Mouse (Mus musculus) monocyte, adult 5-6 weeks (primary cell): ENCODE results near the gene Tma7. TPM values are rescaled to one million over a fixed set of nuclear protein-coding genes. Genes with fewer than 3 reads are reported as not detected.

Experiments
- ATAC-seq: fragments of 153-309, 156-312 bp; replicated peaks from 2 replicates; pipeline ENCODE4 v1.8.0; 2017; ENCODE audit warnings: mild to moderate bottlenecking; ENCODE audit not compliant: low TSS enrichment, insufficient number of reproducible peaks, severe bottlenecking, poor library complexity, low FRiP score
- total RNA-seq: library from RNA; stranded (forward); fragments of 200-1000, 200-491, 200-594 nt; gene quantifications from 3 replicates; pipeline ENCODE4 v1.2.3, GENCODE M21; 2017

Tma7 gene
- total RNA-seq, 1 experiment from 2014 or later, result 205 TPM

DNA sequence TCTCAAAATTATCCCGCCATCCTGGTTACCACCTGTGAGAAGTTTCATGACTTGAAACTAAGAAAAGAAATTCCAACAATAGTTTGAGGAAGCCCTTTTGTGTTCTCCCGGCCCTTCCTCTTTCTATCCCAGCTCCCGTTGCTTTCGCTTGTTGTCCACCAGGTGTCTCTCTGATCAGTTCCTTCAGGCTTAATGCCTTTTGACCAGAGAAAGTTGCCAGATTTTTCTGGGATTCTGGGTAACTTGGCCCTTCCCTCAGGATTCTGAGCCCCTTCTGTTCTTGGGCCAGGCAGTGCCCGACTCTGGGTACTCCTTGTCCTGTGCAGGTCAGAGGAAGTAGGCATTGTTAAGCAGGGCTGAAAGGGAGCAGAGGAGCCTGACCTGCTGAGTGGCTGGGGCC lies 5.6 kb upstream of the Tma7 start:
- ATAC-seq, result no peak

DNA sequence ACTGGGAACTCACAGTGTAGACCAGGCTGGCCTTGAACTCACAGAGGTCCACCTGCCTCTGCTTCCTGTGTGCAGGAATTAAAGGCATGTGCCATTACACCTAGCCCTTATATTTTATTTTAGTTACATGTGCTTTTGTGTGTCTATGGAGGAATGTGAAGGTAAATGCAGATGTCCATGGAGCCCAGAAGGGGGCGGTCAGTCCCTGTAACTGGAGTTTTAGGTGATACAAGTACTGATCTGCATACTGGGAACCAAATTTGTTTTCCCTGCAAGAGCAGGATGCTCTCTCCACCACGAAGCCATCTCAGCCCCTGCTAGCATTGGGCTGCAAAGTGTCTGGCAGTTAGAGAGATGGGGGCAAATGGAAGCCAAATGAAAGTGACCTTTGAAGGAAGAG lies 2.5 kb upstream of the Tma7 start:
- no peak for ATAC-seq

DNA sequence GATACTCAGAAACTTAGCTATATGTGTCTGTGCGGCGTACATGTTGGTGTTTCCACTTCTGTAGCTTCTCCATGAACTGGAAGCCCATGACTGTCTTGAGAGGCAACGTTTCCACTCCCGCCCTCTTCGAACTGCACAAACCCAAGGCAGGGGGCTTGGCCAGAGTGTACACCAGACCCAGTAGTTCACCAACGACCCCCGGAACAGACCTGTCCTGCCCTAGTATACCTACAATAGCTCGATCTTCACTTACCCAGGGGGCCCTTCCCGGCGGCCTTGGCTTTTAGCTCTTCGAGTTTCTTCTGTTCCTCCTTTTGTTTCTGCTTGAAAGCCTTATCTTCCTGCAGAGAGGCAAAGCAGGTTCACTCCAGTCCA lies 651 bp downstream of the Tma7 start:
- no peak for ATAC-seq

DNA sequence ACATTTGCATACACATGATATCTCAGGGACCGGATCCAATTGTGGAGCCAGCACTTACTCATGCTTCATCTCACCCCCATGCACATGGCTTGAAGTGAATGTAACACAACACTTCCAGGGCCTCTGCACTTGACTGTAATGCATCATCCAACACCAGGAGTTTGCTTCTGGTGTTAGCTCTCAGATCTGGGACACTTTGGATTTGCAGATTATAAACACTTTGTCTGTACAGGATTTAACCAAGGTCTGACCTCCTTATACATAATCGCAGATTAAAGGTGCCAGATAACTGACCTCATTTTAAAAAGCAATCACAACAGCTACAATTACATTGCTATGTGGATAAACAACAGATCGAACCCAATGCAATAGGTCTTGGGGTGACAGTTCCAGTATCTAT lies 1.9 kb downstream of the Tma7 start:
- no peak for ATAC-seq

DNA sequence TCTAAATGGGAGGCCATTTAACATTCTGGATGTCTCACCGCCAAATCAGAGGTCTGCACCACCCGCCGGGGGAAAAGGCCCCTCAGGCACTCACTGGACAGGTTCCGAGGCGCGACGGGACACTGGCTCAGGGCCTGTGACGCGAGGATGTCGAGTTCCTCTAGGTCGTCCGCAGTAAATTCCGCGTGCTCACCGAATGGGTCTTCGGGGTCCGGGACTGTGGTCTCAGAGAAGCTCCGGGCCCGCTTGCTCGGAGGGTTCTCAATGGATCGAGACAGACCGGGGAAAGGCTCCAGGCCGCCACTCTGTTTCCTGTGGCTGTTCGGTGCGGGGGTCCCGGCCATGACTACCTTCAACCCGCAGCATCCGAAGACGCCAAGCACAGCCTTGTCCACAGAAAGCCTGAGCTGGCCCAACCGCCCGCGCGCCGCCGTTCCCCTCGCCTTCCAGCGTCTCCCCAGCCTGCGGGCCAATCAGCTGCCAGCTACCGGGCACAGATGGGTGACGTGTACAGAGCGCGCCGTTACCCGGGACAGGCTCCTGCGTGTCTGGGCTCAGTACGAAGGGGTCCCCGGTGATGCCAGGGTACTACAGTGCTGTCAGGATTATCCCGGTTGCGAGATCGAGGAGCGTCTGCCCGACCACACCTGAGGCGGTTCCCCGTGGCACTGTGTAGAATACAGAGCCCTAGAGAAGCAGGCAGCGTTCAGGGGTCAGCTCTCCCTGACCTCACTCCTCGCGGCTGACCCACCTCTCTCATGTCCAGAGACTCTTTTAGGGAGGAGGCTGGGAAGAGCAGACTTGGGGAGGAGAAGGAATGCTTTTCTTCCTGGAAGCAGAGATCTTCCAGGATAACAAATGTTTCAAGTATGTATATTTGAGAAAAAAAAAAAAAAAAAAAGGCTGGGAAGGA lies 8.5 kb downstream of the Tma7 start, which contains the start of gene Atrip:
Gene Atrip (minus strand): TSS at position 464 of the 913 bp plus-strand sequence.
- ATAC-seq, result peak; percentile 99

DNA sequence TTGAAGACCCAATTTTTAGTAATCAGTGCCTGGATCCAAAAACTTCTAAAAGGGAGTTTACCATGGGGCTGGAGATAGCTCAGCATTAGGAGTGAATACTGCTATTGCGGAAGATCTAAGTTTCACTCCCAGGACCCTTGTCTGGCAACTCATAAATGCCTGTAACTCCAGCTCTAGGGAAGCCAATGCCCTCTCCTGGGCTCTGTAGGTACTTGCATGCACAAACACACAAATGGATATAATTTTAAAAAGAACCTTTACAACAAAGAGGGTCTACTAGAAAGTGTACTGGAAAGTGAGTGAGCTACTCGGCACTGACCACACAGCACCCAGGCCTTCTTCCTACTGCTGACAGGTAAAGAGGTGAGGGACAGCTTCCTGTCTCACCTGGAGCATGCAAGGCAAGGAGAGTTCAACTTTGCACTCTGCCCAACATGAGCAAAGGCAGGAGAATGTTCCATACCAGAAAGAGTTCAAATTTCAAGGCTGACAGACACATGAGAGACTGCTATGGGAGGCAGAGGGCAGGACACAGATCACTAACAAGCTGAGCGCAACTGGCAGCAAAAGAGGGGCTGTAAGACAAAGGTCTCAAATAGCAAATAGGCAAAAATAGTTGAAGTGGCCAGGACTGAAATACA lies 14.2 kb downstream of the Tma7 start:
- no peak for ATAC-seq

DNA sequence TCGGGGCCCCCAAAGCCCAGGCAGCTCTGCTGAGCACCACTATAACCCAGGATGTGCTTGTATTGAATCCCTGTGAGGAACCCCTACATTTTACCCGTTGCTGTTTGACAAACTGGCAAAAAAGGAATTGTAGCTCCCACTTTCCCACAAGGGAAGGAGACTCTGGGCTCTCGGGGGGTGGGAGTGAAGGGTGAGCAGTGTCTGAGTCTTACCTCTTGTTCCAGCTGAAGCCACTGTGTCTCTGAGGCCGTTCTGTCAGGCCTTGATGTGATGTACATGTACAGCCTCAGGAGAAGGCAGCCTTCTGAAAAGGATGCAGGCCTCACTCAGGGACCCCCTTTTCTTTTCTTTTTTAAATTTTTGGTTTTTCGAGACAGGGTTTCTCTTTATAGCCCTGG lies 21.5 kb downstream of the Tma7 start:
- ATAC-seq, result no peak

DNA sequence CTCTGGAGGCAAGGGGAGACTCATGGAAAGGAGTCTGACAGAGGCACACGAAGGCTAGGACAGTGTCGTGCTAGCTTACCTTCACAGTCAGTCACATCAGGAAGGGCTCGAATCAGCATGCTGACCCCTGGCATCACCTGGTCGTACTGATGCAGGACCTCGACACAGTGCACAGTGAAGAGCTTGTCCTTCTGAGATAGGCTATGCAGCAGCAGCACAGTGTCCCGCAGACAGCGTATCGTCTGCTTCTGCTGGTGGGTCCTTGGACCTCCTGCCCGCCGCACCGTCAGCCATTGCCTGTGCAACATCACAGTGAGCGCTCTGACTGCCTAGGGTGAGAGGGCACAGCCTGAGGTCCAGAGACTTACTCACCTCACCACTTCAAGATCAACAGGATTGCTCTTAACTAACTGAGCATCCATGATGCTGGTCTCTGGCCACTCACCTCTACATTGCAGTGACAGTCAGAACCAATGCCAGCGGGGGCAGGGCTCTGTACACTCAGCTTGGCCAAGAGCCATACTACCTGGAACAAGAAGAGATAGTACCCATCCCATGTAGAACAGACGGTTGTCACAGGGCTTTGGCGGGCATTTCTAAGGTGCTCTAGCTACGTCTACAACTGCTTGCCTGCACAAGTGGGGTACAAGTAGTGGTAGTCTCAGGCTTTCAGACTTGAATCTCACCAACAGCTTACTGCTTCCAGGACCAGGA lies 22.0 kb downstream of the Tma7 start:
- ATAC-seq, result no peak

DNA sequence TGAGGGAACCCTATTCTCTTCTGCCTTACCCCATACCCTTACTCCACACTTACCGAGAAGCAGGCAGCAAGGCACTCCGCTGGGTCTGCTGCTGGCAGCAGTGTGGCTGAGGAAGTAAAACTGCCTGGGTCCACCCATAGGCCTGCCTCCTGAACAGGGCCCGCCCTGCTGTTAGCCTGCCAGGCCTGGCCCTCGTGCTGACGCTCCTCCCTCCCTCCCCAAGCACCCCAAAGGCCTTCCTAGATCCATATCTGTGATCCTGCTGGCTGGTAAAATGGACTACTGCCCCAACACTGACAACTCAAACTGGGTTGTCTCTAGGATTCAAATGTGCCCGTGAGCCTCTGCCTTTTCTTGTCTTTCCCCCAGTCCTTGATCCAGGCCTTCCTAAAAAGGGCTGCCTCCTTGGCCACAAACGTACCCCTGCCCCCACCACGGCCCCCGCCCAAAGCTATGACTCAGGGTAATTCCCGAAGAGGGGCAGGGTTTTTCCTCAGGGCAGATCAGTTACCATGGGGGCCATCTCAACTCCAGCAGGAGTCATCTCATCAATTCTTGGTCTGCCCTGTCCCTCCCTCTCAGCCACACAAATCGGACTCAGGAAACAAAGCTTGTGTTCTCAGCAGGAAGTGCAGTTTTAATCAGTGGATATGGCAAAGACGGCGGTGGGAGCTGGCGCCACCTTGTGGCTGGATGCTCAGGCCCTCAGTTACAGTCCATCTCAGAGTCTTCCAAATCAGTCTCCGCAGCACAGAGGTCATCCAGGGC lies 23.1 kb downstream of the Tma7 start, which contains the start of gene Trex1:
Gene Trex1 (minus strand): TSS at position 599 of the 768 bp plus-strand sequence.
- peak; percentile 69 for ATAC-seq

DNA sequence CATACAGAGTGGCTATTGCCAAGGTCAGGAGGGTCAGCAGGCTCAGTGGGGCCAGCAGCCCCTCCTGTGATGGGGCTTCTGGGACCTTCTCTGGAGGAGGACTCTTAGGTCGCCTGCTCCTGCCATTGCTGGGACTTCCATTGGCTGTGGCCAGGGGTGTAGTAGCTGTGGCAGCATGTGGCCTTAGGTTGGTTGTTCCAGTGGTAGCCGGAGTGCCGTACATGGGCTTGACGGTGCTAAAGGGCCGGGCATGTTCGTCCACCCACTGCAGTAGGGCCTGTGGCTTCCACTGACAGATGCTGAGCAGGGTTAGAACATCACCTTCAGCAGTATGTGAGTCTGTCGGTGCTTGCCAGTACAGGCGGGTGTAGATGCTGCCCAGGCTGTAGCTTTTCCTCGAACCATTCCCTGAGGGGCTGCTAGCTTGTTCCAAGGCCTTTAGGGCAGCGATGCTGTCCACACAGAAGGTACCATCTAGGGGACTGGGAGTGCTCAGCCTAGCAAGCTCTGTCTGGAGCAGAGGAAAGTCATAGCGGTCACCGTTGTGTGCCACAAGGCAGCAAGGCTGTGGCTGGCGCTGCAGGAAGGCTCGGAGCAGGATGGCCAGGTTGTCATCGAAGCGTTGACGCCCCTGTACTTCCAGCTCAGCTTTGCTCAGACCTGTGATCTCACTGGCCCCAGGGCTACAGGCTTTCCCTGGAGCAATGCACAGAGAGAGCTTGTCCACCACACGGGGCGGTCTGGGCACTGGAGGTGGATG lies 24.2 kb downstream of the Tma7 start:
- no peak for ATAC-seq

DNA sequence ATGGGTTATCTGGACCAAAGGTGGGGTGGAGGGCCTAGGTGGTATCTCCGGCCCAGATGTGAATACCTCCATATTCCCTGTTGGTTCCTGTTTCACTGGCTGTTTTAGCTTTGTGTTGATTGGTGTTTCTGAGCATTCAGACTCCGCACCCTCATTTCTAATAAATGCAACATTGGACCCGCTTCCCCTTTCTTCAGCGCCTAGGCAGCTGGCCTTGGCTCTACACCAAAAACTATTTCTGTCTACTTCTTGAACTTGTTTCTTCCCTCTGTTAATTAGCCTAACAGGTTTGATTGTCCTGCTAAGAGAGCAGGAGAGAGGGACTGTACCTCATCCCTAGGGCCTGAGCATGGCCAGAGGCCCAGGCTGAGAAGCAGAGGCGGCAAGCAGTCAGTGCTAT lies 24.8 kb downstream of the Tma7 start:
- peak; percentile 19 for ATAC-seq

DNA sequence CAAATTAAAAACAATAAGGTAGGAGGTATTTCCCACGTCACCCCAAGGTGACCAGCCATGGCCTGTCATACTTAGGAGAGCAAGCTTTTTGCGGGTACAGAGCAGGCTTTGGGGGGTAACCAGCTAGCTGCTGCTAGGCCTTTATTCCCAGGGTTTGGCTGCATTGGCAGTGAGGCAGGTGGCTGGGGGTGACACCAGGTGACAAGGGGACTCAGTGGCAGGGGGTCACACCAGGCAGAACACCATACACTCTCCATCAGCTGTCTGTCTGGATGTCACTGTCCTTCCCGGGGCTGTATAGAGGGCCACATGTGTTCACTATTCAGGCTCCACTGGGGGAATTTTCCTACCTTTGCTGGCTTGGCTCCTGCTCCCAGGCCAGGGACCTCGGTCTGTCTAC lies 25.5 kb downstream of the Tma7 start:
- ATAC-seq, result no peak

DNA sequence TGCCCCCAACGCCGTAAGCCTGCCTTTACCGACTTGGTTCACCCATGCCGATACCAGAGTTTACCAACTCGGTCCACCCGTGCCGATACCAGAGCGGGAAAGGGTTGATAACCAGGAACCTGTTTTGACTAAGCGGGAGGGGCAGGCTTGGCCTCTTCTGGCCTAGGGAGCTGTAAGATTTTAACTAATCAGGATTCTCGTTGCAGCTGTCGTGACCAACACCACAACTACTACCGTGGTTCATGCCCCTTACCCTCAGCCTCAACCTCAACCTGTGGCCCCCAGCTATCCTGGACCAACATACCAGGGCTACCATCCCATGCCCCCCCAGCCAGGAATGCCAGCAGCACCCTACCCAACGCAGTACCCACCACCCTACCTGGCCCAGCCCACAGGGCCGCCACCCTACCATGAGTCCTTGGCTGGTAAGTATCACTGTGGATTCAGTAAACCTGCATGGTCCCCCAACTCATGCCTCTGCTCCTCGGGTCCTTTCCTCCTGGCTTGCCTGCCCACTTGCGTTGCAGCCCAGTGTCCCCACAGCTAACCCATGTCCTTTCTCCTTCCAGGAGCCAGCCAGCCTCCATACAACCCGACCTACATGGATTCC lies 26.2 kb downstream of the Tma7 start:
- no peak for ATAC-seq

DNA sequence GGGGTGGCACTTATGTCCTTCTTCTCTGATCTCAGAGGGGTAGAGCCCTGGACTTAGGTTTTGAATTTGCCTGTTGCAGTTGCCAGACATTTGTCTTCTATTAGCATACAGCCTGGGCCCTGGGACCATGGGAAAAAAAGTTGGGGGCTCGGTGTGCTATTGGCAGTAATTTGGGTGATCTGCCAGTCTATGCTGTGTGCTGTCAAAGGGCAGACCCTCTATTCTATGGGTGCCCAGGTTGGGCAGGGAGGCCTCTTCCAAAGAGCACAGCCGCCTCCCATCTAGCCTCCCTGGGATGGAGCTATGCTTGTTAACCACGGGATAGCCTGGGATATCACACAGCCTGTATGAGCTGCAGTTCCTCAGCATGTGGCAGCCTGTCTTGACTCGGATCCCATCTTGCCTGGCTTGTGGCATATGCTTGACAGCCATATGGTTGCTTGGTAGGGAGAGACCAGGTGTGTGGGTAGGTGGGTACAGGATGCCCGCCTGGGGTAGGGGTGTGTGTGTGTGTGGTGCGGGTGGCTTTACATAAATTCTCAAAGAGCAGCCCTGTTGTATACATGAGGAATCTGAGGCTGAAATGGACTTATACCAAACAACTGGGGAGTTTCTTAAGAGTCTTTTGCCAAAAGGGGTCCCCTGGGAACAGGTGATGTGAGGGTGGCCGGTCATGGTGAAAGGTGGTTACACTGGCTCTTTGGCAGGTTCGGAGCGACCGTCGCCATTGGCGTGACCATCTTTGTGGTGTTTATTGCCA lies 26.9 kb downstream of the Tma7 start:
- ATAC-seq, result no peak

DNA sequence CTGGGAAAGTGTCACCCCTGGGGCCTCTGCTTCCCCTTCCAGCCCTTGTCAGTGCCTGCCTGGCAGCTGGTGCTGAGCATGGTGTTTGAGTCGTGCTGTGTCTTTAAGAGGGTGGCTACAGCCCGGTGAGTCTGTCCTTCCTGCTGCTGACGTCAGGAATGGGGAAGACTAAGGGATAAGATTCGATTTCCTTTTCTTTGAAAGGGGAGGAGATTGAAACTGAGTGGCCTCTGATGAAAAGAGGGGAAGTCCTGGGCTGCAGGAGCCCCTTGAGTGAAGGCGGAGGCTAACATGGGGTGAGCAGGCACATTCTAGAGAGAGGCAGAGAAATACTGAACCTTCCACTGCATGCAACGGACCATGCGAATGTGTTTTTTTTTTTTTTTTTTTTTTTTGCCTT lies 27.7 kb downstream of the Tma7 start:
- ATAC-seq, result peak; percentile 61

DNA sequence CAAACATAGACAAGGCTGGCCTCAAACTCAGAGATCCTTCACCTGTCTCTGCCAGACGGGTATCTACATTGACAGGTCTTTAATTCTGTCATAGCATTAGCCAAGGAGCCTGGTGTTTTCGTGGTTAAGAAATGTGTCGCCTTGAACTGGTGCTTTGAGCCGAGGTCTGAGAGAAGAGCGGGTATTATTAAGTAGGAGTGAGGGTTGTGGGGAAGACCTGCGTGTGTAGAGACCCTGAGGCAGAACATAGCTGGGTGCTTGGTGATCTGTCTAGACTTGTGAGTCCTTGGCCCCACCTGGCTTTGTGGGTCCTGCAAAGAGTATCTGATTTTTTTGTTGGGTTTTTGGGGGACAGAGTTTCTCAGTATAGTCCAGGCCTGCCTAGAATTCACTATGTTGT lies 28.5 kb downstream of the Tma7 start:
- ATAC-seq, result no peak

DNA sequence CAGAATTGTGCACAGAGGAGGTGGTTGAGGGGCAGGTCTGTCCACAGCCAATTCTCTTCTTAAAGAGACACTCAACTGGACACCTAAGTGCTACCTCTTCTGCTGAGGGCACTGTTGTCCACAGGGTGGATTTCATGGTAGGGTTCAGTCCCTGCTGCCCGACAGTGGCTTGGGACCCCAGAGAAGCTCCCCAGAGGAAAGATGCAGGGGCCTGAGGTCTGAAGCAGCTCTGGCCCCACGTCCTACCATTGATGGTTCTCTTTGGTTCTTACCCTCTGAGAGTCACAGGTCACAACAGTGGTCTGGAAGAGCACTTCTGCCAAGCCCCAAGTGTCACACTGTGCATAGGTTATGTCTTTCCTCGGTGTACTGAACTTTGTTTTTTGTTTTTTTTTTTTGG lies 29.0 kb downstream of the Tma7 start:
- no peak for ATAC-seq
